Mouse (Mus musculus) layer of hippocampus, adult 2 months (tissue): ENCODE data around the gene St6galnac5. TPM values are rescaled to one million over a fixed set of nuclear protein-coding genes. Genes with fewer than 3 reads are reported as not detected.

Experiments
- DNase-seq, 2 experiments: peaks; one replicate each; pipeline ENCODE4 v3.0.0; 2022; ENCODE audit warnings: low spot score in 2 of 2
- H3K27ac ChIP-seq: fragments of 200-600 bp; 2 replicates; pipeline ENCODE4 v1.8.1; 2022
- H3K4me3 ChIP-seq: fragments of 200-600 bp; 2 replicates; pipeline ENCODE4 v1.8.1; 2022; ENCODE audit warnings: mild to moderate bottlenecking
- CTCF ChIP-seq: fragments of 200-600 bp; conservative IDR thresholded peaks from 2 replicates; pipeline ENCODE4 v1.8.1; 2022; ENCODE audit warnings: antibody characterized with exemption, mild to moderate bottlenecking, moderate library complexity
- total RNA-seq, 2 experiments: library from RNA; stranded (reverse); gene quantifications; 2 replicates each; pipeline ENCODE4 v1.2.3; 2021

The St6galnac5 gene
- total RNA-seq, 2 experiments from 2014 or later = 125 to 133 TPM

DNA sequence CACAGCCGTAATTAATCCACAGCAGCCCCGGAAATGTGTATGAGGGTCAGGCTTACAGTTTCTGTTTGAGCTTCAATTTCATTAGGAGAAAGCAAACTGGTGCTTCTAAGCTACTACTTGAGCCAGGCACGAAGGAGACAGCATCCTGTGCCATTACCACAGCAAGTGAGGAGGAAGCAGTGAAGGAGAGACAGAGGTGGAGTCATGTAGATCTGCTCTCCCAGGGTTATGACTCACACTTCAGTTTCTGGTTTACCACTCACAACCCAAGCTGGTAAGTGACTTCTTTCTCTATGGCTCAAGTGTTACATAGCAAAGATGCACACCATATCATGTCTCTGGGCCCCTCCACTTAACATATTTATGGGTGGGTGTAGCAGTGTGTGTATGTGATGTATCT lies 61.7 kb downstream of the St6galnac5 start:
- no peak for DNase-seq
- peak overlapping the region; percentile 40; the same call in 1 of the 2 replicates for H3K27ac ChIP-seq
- TF ChIP-seq CTCF = no peak

GRCm38 (mm10) chr3:152919101-152919500 lies 62.9 kb downstream of the St6galnac5 start:
- no peak for DNase-seq
- Histone ChIP-seq H3K4me3 (no peak overlapping the region), H3K27ac (peak overlapping the region; percentile 40; the same call in 1 of the 2 replicates)
- no peak for TF ChIP-seq CTCF

More for the DNA sequence above, 61.7 kb downstream of the St6galnac5 start:
- H3K4me3 ChIP-seq = no peak overlapping the region

- no peak overlapping the region for H3K4me3 ChIP-seq
These were observed 64.5 kb downstream of the St6galnac5 start for GRCm38 (mm10) chr3:152917579-152917978.

GRCm38 (mm10) chr3:152914376-152914775 lies 67.7 kb downstream of the St6galnac5 start:
- no peak for TF ChIP-seq CTCF
- H3K27ac ChIP-seq = no peak overlapping the region
- H3K4me3 ChIP-seq = no peak overlapping the region
- no peak for DNase-seq

More at GRCm38 (mm10) chr3:152917579-152917978, 64.5 kb downstream of the St6galnac5 start:
- peak overlapping the region; percentile 8 for H3K27ac ChIP-seq
- TF ChIP-seq CTCF = no peak
- no peak for DNase-seq

DNA sequence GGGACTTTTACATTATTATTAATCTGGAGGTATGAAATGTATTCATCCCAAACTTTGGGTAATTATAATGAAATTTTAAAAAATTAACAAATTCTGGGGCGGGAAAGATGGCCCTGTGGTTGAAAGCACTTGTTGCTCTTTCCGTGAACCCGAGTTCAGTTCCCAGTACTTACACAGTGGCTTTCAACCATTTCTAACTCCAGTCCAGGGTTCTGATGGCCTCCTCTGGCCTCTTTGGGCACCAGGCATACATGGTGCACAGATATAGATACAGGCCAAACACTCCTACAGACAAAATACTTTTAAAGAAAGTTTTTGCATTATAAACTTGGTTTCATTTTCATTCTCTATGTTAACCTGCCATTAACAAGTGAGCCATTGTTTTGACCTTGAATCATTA lies 68.4 kb downstream of the St6galnac5 start:
- no peak for TF ChIP-seq CTCF
- H3K4me3 ChIP-seq = no peak overlapping the region
- H3K27ac ChIP-seq = 0 out of 2 replicates have a peak overlapping the region, but pooled peaks have one; percentile 7
- DNase-seq = no peak

DNA sequence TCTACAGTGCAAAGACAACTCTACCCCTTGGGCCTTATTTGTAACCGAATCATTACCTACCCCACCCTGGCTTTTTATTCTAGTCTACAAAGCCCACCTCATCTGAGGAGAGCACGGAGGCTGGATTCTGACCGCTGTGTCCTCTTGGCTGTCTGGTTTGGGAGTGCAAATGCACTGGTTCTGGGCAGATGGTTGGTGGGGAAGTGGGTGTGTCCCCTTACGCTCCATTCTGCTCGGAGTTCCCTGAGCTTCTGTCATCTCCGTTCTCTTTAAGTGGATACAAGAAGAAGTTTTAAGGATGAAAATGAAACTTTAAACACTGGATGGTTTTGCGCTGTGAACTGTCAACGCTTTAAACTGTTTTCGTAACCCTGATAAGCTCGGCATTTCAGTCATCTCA lies 68.9 kb downstream of the St6galnac5 start:
- peak overlapping the region; percentile 44; the same call in 1 of the 2 replicates for H3K27ac ChIP-seq
- no peak overlapping the region for H3K4me3 ChIP-seq
- TF ChIP-seq CTCF = no peak
- DNase-seq = no peak

DNA sequence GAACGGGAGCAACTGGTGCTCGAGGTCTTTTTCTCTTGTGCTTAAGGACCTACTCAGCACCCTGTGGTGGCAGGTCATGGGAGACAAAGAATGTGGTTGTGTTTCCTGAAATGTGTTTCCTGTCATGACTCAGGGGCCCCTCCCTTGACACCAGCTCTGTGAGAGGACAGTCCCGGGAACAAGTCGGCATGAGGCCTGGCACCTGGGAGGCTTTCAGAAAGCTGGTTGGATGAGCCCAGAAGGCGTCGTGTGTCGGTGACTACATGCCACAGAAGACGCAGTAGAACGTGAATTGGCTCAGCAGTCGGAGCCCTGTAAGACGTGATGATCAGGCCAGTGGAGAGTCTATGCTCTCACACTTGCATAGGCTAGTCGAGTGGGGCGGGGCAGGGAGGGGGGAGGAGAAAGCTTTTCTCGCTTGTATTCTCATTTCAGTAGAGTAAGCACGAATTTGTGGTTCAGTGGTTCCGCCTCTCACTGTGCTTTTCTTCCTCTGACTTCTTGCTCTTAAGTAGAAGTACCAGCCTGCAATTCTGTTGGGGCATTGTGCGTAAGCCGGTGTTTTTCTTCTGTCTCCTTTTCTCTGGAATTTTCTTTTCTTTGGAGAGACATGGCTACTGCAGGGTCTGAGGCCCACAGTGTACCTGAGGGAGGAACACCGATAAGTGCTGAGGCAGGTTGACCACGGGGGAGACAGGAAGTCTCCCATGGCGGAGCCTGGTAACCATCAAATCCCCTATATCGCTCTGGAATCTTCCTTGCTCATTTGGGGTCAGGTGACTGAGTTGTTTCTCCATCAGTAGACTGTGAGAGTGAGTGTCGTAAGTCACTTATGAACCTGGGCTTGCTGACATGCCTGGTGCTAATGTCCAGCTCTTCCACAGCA lies 69.6 kb downstream of the St6galnac5 start:
- no peak for TF ChIP-seq CTCF
- peak overlapping the region; percentile 55; the same call in 1 of the 2 replicates for H3K27ac ChIP-seq
- no peak overlapping the region for H3K4me3 ChIP-seq
- DNase-seq = no peak

DNA sequence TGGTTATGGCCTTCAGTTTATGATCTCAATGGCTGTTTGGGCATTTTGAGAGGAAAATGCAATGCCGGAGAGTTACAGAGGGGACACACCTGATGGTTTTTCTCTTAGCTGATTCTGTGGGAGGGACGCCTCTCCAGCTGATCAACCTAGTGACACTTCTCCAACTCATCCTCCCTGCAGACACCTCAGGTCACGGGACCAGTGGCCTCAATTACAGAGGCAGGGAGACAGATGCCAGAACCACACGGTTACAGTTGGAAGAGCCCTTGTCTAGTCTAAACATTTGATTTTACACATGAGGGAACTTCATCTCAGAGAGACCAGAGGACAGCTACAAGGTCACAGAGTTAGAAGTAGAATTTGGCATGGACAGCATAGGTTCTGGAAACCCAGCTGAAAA lies 70.5 kb downstream of the St6galnac5 start:
- H3K27ac ChIP-seq = peak overlapping the region; percentile 55; the same call in 1 of the 2 replicates
- no peak for DNase-seq
- TF ChIP-seq CTCF = no peak
- H3K4me3 ChIP-seq = no peak overlapping the region

GRCm38 (mm10) chr3:152907683-152908082 lies 74.4 kb downstream of the St6galnac5 start:
- H3K4me3 ChIP-seq = no peak overlapping the region
- H3K27ac ChIP-seq = peak overlapping the region; percentile 68; the same call in 1 of the 2 replicates
- no peak for TF ChIP-seq CTCF
- no peak for DNase-seq

DNA sequence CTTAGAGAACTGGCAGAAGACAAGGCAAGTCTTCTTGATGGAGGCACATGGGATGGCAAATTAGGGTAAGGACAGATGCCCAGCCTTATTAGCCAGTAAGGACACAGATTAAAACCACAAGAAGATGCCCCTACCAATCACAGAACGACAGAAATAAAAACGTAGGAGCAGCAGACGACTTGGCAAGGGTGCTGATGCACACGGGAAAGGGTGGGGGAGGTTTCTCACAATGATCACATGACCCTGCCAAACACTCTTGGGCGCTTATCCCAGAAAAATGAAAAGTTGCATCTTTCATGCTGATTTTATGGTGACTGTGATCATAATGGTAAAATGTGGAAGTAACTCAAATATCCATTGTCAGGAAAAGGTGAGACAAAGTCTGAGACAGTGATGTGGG lies 75.0 kb downstream of the St6galnac5 start:
- peak overlapping the region; percentile 68 for H3K27ac ChIP-seq
- no peak for TF ChIP-seq CTCF
- no peak overlapping the region for H3K4me3 ChIP-seq
- DNase-seq = peak; percentile 60 to 61

DNA sequence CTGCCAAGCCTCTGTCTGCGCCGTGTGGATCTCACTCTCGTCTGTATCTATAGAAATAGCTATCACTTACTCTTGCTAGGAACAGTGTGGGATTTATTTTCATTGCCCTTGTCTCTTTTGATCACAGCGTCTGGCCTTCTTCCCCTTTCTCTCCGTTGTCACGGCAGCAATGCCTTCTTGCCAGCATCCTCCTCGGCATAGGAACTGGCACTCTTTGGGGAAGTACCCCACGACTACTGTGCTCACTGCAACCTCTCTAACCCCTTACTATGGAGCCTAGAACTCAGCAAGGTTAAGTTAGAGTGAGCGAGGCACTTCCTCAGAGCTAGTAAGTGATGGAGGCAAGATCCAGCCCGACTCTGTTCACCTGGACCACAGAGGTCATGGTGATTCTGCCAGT lies 76.2 kb downstream of the St6galnac5 start:
- no peak for TF ChIP-seq CTCF
- Histone ChIP-seq H3K27ac (peak overlapping the region; percentile 83), H3K4me3 (no peak overlapping the region)
- DNase-seq = no peak

DNA sequence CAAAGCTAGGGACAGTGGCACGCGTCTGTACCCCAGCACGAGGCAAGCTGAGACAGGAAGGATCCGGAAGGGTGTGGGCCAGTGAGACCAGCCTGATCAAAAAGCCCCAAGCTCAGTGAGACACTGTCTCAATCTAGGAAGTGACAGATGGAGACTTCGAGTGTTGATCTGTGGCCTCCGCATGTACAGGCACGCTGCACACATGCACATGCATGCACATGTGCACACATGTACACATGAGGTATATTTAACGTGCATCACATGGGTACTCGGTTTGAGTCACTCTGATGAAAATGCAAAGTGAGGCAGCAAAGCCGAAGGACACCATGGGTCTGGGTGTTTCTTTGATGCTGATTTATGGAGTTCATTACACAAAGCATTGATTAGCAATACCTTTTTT lies 77.0 kb downstream of the St6galnac5 start:
- H3K27ac ChIP-seq = peak overlapping the region; percentile 83
- H3K4me3 ChIP-seq = no peak overlapping the region
- DNase-seq = no peak
- no peak for TF ChIP-seq CTCF

GRCm38 (mm10) chr3:152898906-152899305 lies 83.1 kb downstream of the St6galnac5 start:
- no peak for TF ChIP-seq CTCF
- peak overlapping the region; percentile 32; the same call in 1 of the 2 replicates for H3K27ac ChIP-seq
- no peak for DNase-seq
- no peak overlapping the region for H3K4me3 ChIP-seq

- H3K27ac ChIP-seq = no peak overlapping the region
- no peak overlapping the region for H3K4me3 ChIP-seq
- TF ChIP-seq CTCF = no peak
- no peak for DNase-seq
These were observed 84.8 kb downstream of the St6galnac5 start for GRCm38 (mm10) chr3:152897196-152897595.
